Mouse (Mus musculus): ENCODE measurements around the gene Pdia5. TPM values are rescaled to one million over a fixed set of nuclear protein-coding genes. Genes with fewer than 3 reads are reported as not detected.

The Pdia5 gene
- total and polyA plus RNA-seq, 3 experiments = not detected

DNA sequence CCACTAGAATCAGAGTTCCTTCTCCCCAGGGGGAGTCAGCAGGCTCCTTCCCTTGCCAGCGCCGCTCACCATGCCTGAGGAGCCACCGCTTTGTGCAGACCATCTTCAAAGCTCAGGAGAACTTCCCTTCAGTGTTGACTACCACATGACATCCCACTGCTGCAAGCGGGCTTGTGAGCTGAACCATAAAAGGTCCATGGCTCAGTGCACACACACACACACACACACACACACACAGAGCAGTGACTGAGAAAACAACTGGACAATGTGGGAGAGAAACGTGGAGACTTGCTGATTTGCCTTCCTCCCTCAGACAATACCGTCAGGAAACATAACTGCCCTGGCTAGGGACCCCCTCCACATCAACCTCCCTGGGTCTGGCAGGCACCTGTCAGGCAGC lies 21.7 kb downstream of the Pdia5 start:
- H3K79me2 ChIP-seq (ENCODE audit: control insufficient read depth, insufficient read depth, low read length, poor library complexity) = no peaks in the 10 kb centered on the region
- no peak for DNase-seq (ENCODE audit: low read depth, low spot score)
- no peaks in the 10 kb centered on the region for H3K36me3 ChIP-seq (ENCODE audit: control insufficient read depth in 1 of 2, insufficient read depth in 2 of 2, low read length in 2 of 2)
- H3K9ac ChIP-seq (ENCODE audit: control insufficient read depth, low read depth, low read length, poor library complexity, severe bottlenecking) = no peak overlapping the region
- no peaks in the 10 kb centered on the region for H3K9me3 ChIP-seq (replicated peaks; ENCODE audit: insufficient read depth, low read length)
- no peak overlapping the region for H3K27ac ChIP-seq (ENCODE audit: control insufficient read depth, low read depth, low read length)
- H3K27me3 ChIP-seq (ENCODE audit: control insufficient read depth in 1 of 2, insufficient read depth in 2 of 2, low read length in 2 of 2) = no peaks in the 10 kb centered on the region
- no peaks in the 10 kb centered on the region for H3K4me1 ChIP-seq (ENCODE audit: control insufficient read depth in 1 of 2, insufficient read depth in 2 of 2, low read length in 2 of 2)
- TF ChIP-seq MAFK (IDR thresholded peaks at IDR 0.05; ENCODE audit: borderline replicate concordance, low read depth, low read length) (no peak), NRF1 (IDR thresholded peaks at IDR 0.05; ENCODE audit: insufficient read depth, low read depth, low read length, poor library complexity, severe bottlenecking) (no peak), KAT2A (conservative IDR thresholded peaks at IDR 0.05; ENCODE audit: low read depth, low read length) (no peak), ELF1 (IDR thresholded peaks at IDR 0.05; ENCODE audit: low read depth, low read length) (no peak), JUND (IDR thresholded peaks at IDR 0.05; ENCODE audit: low read depth, low read length) (no peak), E2F4 (IDR thresholded peaks at IDR 0.05; ENCODE audit: borderline replicate concordance, low read depth, low read length) (no peak), TBP (IDR thresholded peaks at IDR 0.05; ENCODE audit: low read depth, low read length) (no peak), MAX (IDR thresholded peaks at IDR 0.05; ENCODE audit: low read length) (no peak), USF1 (IDR thresholded peaks at IDR 0.05; ENCODE audit: low read depth, low read length) (no peak)
- no peak overlapping the region for H3K4me3 ChIP-seq (ENCODE audit: control insufficient read depth in 1 of 2, insufficient read depth in 1 of 2, low read depth in 2 of 2, low read length in 2 of 2)

- H3K4me3 ChIP-seq (ENCODE audit: control insufficient read depth in 1 of 2, insufficient read depth in 1 of 2, low read depth in 2 of 2, low read length in 2 of 2) = no peak overlapping the region
- H3K27me3 ChIP-seq (ENCODE audit: control insufficient read depth in 1 of 2, insufficient read depth in 2 of 2, low read length in 2 of 2) = no peaks in the 10 kb centered on the region
- H3K9me3 ChIP-seq (replicated peaks; ENCODE audit: insufficient read depth, low read length) = no peaks in the 10 kb centered on the region
- H3K4me1 ChIP-seq (ENCODE audit: control insufficient read depth in 1 of 2, insufficient read depth in 2 of 2, low read length in 2 of 2) = no peaks in the 10 kb centered on the region
- no peak for DNase-seq (ENCODE audit: low read depth, low spot score)
- H3K79me2 ChIP-seq (ENCODE audit: control insufficient read depth, insufficient read depth, low read length, poor library complexity) = no peaks in the 10 kb centered on the region
- H3K27ac ChIP-seq (ENCODE audit: control insufficient read depth, low read depth, low read length) = no peak overlapping the region
- H3K9ac ChIP-seq (ENCODE audit: control insufficient read depth, low read depth, low read length, poor library complexity, severe bottlenecking) = no peak overlapping the region
- TF ChIP-seq CHD2 (IDR thresholded peaks at IDR 0.05; ENCODE audit: low read length) (no peak), USF1 (IDR thresholded peaks at IDR 0.05; ENCODE audit: low read depth, low read length) (no peak), ELF1 (IDR thresholded peaks at IDR 0.05; ENCODE audit: low read depth, low read length) (no peak), E2F4 (IDR thresholded peaks at IDR 0.05; ENCODE audit: borderline replicate concordance, low read depth, low read length) (no peak), JUND (IDR thresholded peaks at IDR 0.05; ENCODE audit: low read depth, low read length) (no peak), ETS1 (IDR thresholded peaks at IDR 0.05; ENCODE audit: low read depth, low read length) (no peak), MAFK (IDR thresholded peaks at IDR 0.05; ENCODE audit: borderline replicate concordance, low read depth, low read length) (no peak), POLR2A (IDR thresholded peaks at IDR 0.05; ENCODE audit: control insufficient read depth in 1 of 2, insufficient read depth in 1 of 2, low read depth in 1 of 2, low read length in 2 of 2, poor library complexity in 1 of 2) (no peak), KAT2A (conservative IDR thresholded peaks at IDR 0.05; ENCODE audit: low read depth, low read length) (no peak), MXI1 (IDR thresholded peaks at IDR 0.05; ENCODE audit: low read depth, low read length) (no peak), ZMIZ1 (IDR thresholded peaks at IDR 0.05; ENCODE audit: low read depth, low read length) (no peak), POLR2AphosphoS2 (IDR thresholded peaks at IDR 0.05; ENCODE audit: low read length) (no peak), CHD1 (IDR thresholded peaks at IDR 0.05; ENCODE audit: low read depth, low read length) (no peak), TBP (IDR thresholded peaks at IDR 0.05; ENCODE audit: low read depth, low read length) (no peak), GABPA (IDR thresholded peaks at IDR 0.05; ENCODE audit: low read depth, low read length) (no peak), MEF2A (IDR thresholded peaks at IDR 0.05; ENCODE audit: extremely low read depth, insufficient replicate concordance, low read depth, low read length, poor library complexity, severe bottlenecking) (no peak), ZKSCAN1 (IDR thresholded peaks at IDR 0.05; ENCODE audit: low read depth, low read length) (no peak)
- H3K36me3 ChIP-seq (ENCODE audit: control insufficient read depth in 1 of 2, insufficient read depth in 2 of 2, low read length in 2 of 2) = no peaks in the 10 kb centered on the region
These were observed 23.6 kb downstream of the Pdia5 start for GRCm38 (mm10) chr16:35467044-35467443.

All from MEL (cell line).